Mouse (Mus musculus) lung, embryonic 16.5 days (tissue): Measurements from ENCODE around the gene Drap1. TPM values are rescaled to one million over a fixed set of nuclear protein-coding genes. Genes with fewer than 3 reads are reported as not detected.

Experiments used
- ATAC-seq: fragments of 200-750 bp; cut with Nextera tagmentation; 2 replicates; pipeline ENCODE4 v1.8.0; 2017; ENCODE audit warnings: low read depth, mild to moderate bottlenecking, moderate library complexity
- H3K27ac ChIP-seq: fragments of 300-500 bp; sonication (generic); 2 replicates; pipeline ENCODE4 v1.5.1; 2014; ENCODE audit warnings: mild to moderate bottlenecking, control low read depth, low read length
- H3K27me3 ChIP-seq: fragments of 300-500 bp; sonication (generic); 2 replicates; pipeline ENCODE4 v1.6.1; 2014; ENCODE audit warnings: low read depth, low read length, mixed read lengths; ENCODE audit not compliant: control insufficient read depth, insufficient read depth
- H3K36me3 ChIP-seq: fragments of 300-500 bp; sonication (generic); 2 replicates; pipeline ENCODE4 v1.6.1; 2014; ENCODE audit warnings: low read length; ENCODE audit not compliant: control insufficient read depth, insufficient read depth
- H3K4me1 ChIP-seq: fragments of 300-500 bp; sonication (generic); replicated peaks from 2 replicates; pipeline ENCODE4 v1.6.1; 2014; ENCODE audit warnings: low read length, mixed read lengths; ENCODE audit not compliant: control insufficient read depth, insufficient read depth
- H3K4me2 ChIP-seq: fragments of 300-500 bp; sonication (generic); 2 replicates; pipeline ENCODE4 v1.6.1; 2014; ENCODE audit warnings: low read depth, low read length, control low read depth
- H3K4me3 ChIP-seq: fragments of 300-500 bp; sonication (generic); 2 replicates; pipeline ENCODE4 v1.5.1; 2014; ENCODE audit warnings: mild to moderate bottlenecking, low read length, control low read depth
- H3K9ac ChIP-seq: fragments of 300-500 bp; sonication (generic); 2 replicates; pipeline ENCODE4 v1.6.1; 2014; ENCODE audit warnings: low read length, control low read depth
- H3K9me3 ChIP-seq: fragments of 300-500 bp; sonication (generic); 2 replicates; pipeline ENCODE4 v1.6.1; 2016; ENCODE audit warnings: low read length; ENCODE audit not compliant: control insufficient read depth
- WGBS: fragments of 180-500 bp; shearing (Covaris S2); extraction: QIAGEN DNeasy Blood & Tissue Kit; methylation state at CpG from one replicate; pipeline ENCODE4 v1.1.7; 2014; 5-methylcytosine and 5-hydroxymethylcytosine counted together
- polyA plus RNA-seq: library from polyadenylated mRNA; unstranded; fragments of >200 nt; fragmentation: Nextera tagmentation; extraction: Ambion mirVana; gene quantifications from 2 replicates; pipeline ENCODE4 v1.2.1, GENCODE M21; 2015

The Drap1 gene
- polyA plus RNA-seq, 1 experiment from 2014 or later = 265 TPM

DNA sequence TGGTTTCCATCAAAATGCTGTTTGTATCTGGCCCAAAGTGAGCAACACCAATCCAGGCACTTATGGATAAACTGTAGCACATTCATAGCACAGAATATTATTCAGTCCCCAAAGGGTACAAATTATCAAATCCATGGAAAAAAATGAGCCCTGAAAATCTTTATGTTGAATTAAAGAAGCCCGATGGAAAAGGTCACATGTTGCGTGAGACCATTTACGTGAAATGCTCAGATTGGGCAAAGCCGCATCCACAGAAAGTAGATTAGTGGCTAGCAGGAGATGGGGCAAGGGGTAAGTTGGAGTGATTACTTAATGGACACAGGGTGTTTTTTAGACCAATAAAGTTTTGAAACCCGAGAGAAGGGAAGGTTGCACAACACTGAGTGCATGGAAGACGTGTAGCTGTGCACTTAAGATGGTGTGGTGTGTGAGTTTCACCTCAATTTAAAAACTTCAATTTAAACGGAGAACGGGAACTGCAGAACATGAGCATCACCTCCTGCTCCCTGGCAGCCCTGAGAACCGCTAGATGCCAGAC, 19.7 kb upstream of the Drap1 start:
- peaks cover 5% of the 10 kb centered on the region; the same call in 1 of the 2 replicates for H3K9me3 ChIP-seq
- H3K4me2 ChIP-seq = no peak overlapping the region
- 51% methylated on average over 9 of the region's 9 CpGs for WGBS
- H3K27ac ChIP-seq = no peak overlapping the region
- peaks cover 19% of the 10 kb centered on the region for H3K4me1 ChIP-seq
- no peaks in the 10 kb centered on the region for H3K36me3 ChIP-seq
- no peak overlapping the region for H3K9ac ChIP-seq
- no peak overlapping the region for H3K4me3 ChIP-seq
- peaks cover 29% of the 10 kb centered on the region for H3K27me3 ChIP-seq
- no peak for ATAC-seq

DNA sequence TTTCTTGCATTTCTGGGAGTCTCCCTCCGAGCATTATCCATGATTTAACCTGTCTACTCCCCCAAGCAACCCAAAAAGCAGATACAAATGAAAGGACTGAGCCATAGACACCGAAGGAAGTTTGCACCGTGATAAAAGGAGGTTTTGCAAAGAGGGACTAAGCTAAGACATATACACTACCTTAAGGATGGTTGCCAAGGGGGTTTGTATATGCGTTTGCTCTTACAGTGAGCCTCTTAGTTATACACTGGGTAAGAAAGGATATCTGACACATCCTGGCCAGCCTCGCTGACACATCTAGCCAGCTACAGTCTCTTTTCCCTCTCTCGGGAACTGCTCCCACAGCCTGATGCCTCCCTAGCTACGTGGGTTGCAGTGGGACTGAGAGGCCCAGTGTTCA, 9.2 kb upstream of the Drap1 start:
- Histone ChIP-seq H3K9ac (peak overlapping the region; percentile 58), H3K4me3 (peak overlapping the region; percentile 39), H3K4me1 (peaks cover 17% of the 10 kb centered on the region), H3K9me3 (no peaks in the 10 kb centered on the region), H3K36me3 (no peaks in the 10 kb centered on the region), H3K27me3 (no peaks in the 10 kb centered on the region), H3K4me2 (peak overlapping the region; percentile 64), H3K27ac (peak overlapping the region; percentile 77)
- 53% methylated on average over 7 of the region's 7 CpGs for WGBS
- ATAC-seq = no peak

DNA sequence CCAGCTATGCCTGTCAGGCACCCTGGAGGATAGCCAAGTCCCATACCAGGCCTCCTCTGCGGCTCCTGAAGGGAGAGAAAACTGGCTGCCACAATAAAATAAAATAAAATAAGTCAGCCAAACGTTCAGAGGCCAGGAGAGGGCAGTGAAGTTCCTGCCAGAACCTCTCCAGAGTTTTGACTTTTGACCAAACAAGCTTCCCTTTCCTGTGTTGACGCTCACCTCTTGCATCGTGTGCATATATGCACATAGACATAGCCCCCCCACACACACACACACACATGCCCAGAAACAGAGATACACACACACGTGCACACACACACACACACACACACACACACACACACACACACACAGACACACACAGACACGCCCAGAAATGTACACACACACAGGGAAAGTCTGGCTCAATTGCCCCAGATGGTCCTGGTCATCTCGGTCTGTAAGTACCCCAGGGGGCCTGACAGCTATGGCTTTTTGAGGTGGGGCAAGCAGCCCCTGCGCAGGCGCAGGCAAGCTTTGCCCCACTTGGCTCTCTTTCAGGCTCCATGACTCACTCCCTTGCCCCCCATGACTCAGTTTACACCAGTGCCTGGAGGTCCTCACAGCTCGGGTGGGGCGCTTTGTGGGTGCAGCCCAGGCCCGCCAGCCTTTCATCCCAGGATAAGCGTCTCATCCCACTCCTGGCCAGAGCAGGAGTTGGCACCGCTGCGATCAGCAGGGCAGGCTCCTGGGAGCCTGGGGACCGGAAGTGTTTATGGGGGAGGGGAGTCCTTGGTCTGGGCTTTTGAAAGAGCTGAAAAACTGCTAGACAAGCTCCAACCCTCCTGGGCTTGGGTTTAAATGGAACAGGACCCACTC, 8.4 kb upstream of the Drap1 start:
- no peaks in the 10 kb centered on the region for H3K36me3 ChIP-seq
- H3K4me2 ChIP-seq = peak overlapping the region; percentile 64
- H3K4me3 ChIP-seq = peak overlapping the region; percentile 39
- peak; percentile 83 for ATAC-seq
- peaks cover 17% of the 10 kb centered on the region for H3K4me1 ChIP-seq
- peak overlapping the region; percentile 77 for H3K27ac ChIP-seq
- H3K9me3 ChIP-seq = no peaks in the 10 kb centered on the region
- H3K9ac ChIP-seq = peak overlapping the region; percentile 58
- no peaks in the 10 kb centered on the region for H3K27me3 ChIP-seq
- 6% methylated on average over 16 of the region's 16 CpGs for WGBS

DNA sequence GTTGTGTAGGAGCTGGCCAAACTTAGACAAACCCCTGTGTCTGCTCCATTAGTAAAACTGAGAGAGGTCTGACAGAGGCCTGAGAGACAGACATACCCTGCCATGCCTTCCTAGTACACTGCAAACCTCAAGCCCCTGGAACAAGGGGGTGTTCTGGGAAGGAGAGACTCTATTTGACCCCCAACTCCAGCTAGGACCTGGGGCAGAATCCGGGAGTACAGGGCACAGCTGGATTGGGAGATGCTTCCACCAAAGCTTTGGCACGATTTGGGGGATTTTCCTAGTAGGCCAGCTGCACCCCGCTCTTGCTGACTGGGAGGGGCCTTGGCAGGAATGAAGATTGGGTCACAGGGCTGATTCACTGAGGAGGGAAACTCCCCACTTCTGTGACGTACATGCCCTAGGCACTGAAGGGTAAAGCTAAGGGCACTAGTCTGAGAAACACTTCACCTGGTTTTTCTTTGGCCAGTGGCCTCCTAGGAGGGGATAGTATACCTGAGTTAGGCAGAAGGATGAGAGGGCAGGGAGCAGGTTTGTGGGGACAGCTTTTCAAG, 7.2 kb upstream of the Drap1 start:
- no peaks in the 10 kb centered on the region for H3K9me3 ChIP-seq
- no peak for ATAC-seq
- no peak overlapping the region for H3K27ac ChIP-seq
- H3K4me3 ChIP-seq = no peak overlapping the region
- no peak overlapping the region for H3K9ac ChIP-seq
- H3K4me2 ChIP-seq = no peak overlapping the region
- 68% methylated on average over 4 of the region's 4 CpGs for WGBS
- H3K4me1 ChIP-seq = peaks cover 17% of the 10 kb centered on the region
- peaks cover 4% of the 10 kb centered on the region for H3K36me3 ChIP-seq
- H3K27me3 ChIP-seq = no peaks in the 10 kb centered on the region

DNA sequence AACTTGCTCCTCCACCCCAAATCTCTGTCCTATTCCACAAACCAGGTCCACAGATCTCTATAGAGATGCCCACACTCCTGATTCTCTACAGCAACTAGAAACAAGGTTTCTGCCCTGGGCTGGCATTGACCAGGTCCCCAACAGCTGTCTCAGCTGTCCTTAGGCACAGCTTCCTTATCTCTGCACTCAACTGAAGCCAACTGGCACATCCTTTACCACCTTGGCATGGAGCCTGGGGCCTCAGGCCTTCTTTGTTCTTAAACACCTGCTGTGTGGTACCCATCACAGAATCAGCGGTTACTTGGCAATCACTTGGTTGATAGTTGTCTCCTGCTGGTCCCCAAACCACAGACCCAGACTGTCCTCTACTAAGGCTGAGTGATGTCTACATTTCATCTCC, 5.6 kb upstream of the Drap1 start:
- no peak overlapping the region for H3K27ac ChIP-seq
- H3K27me3 ChIP-seq = no peaks in the 10 kb centered on the region
- 79% methylated on average over 1 of the region's 1 CpGs for WGBS
- H3K9ac ChIP-seq = no peak overlapping the region
- H3K4me1 ChIP-seq = peaks cover 29% of the 10 kb centered on the region
- peaks cover 9% of the 10 kb centered on the region for H3K36me3 ChIP-seq
- no peak for ATAC-seq
- no peaks in the 10 kb centered on the region for H3K9me3 ChIP-seq
- no peak overlapping the region for H3K4me3 ChIP-seq
- H3K4me2 ChIP-seq = no peak overlapping the region

DNA sequence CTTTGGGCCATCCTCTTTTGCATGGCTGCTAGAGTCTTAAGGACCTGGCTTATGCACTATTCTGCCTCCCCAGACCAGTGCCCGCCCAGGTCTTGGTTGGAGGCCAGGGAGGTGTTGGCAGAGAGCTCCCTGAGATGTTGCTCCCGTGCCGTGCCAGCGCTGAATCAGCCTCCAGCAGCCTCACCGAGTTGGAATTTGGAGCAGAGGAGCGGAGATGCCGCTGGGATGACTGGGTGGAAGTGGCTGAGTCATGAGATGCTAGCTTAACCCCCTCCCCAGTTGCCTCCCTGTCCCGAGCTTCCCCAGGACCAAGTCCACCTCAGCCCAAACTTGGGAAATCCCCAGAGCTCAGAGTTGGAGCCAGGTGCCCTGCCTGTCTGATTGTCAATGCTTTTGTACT, 5.0 kb upstream of the Drap1 start:
- Histone ChIP-seq H3K27ac (no peak overlapping the region), H3K4me2 (no peak overlapping the region), H3K27me3 (no peaks in the 10 kb centered on the region), H3K9me3 (no peaks in the 10 kb centered on the region), H3K4me3 (no peak overlapping the region), H3K9ac (no peak overlapping the region), H3K36me3 (peaks cover 9% of the 10 kb centered on the region), H3K4me1 (peaks cover 29% of the 10 kb centered on the region)
- ATAC-seq = no peak
- 60% methylated on average over 8 of the region's 8 CpGs for WGBS

DNA sequence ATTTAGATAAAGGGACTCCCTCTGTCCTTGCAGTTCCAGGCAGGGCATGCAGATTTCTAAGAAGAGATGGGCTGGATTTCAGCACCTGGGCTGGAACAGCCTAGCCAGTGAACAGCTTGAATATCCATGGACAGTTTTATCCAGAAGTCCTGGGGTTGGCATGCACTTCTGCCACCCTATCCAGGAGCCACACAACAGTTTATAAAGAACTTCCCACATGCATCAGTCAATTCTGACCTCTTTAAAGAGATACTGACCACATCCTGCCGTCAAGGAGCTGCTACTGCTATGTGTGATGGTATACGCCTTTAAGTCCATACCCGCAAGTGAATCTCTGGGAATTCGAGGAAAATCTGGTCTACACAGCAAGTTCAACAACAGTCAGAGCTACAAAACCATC, 4.4 kb upstream of the Drap1 start:
- H3K4me2 ChIP-seq = no peak overlapping the region
- H3K4me1 ChIP-seq = peaks cover 27% of the 10 kb centered on the region
- no peaks in the 10 kb centered on the region for H3K9me3 ChIP-seq
- no peak overlapping the region for H3K27ac ChIP-seq
- 75% methylated on average over 4 of the region's 4 CpGs for WGBS
- no peak overlapping the region for H3K9ac ChIP-seq
- H3K36me3 ChIP-seq = peaks cover 9% of the 10 kb centered on the region
- ATAC-seq = no peak
- H3K27me3 ChIP-seq = no peaks in the 10 kb centered on the region
- H3K4me3 ChIP-seq = no peak overlapping the region

DNA sequence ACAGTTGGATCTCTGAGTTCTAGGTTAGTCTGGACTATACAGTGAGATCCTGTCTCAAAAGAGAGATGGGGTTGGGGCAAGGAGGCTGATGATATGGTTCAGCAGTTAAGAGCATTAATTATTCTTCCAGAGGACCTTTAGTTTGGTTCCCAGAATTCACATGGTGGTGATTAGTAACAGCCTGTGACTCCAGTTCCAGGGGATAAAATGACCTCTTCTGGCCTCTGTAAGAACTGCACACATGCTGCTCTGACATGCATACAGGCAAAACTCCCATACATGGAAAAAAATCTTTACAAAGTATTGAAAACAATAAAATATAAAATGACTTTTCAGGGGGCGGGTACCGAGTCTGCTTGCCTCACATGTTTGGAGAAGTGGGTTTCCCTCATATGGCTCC, 3.3 kb upstream of the Drap1 start:
- Histone ChIP-seq H3K9me3 (no peaks in the 10 kb centered on the region), H3K9ac (no peak overlapping the region), H3K36me3 (peaks cover 9% of the 10 kb centered on the region), H3K4me2 (no peak overlapping the region), H3K27ac (no peak overlapping the region), H3K4me3 (no peak overlapping the region), H3K4me1 (peaks cover 24% of the 10 kb centered on the region), H3K27me3 (no peaks in the 10 kb centered on the region)
- no peak for ATAC-seq
- 78% methylated on average over 2 of the region's 2 CpGs for WGBS

DNA sequence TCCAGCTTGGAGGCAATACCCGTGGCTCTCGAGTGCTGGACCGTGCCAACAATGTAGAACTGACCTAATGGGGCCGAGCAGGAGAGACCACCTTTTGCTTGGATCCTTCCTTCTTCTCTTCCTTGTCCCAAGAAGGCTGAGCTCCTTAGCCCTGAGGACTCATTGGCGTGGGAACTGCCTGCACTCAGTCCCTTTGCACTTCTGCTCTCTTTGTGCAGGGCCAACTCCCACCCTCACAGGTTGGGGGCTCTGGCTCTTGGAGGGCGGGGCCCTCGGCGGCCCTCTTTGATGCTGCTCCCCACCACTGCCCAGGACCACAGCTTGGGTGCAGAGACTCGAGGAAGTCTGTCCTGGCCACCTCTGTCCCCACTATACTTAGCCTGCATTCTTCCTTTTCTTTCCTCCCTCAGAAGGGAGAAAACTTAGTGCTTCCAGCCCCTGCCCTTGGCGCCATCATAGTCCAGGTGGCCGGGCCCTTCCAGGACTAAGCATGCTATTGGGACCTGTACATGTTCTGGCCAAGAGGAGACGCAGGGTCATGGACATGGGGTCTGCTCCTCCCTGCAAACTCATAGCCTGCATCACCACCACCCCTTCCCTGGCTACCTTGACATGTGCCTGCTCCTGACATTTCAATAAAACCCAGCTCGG, 2.0 kb upstream of the Drap1 start:
- Histone ChIP-seq H3K4me3 (no peak overlapping the region), H3K9ac (peak overlapping the region; percentile 3; the same call in 1 of the 2 replicates), H3K9me3 (no peaks in the 10 kb centered on the region), H3K4me2 (no peak overlapping the region), H3K27ac (no peak overlapping the region), H3K27me3 (no peaks in the 10 kb centered on the region), H3K4me1 (peaks cover 21% of the 10 kb centered on the region), H3K36me3 (peaks cover 15% of the 10 kb centered on the region)
- 83% methylated on average over 13 of the region's 13 CpGs for WGBS
- no peak for ATAC-seq
